ENCODE assay signal across 24 mouse cellular contexts in the genomic region with DNA sequence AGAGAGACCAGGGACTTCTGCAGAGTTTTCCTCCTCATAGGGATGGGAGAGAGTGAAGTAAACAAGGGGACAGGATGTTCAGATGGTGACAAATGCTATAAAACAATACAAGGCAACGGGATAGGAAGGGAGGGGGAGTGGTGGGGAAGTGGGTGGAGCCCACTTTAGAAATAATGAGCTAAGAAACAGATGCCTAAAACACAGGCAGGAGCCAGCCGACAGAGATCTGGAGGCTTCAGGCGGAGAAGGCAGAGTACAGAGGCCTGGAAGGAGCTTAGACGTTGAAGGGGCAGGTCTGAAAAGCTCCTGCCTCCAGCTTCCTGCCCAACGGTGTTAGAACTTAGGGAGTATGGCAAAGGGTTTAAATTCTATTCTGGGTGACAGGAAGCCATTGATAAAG. TPM values are rescaled to one million over a fixed set of nuclear protein-coding genes. Genes with fewer than 3 reads are reported as not detected.
DNase-seq lines count a peak whose midpoint lies in the region; ATAC-seq and TF ChIP-seq lines count a peak whose summit lies in the region.
"Had no signal": no experiment of that assay in that cellular context is flagged by ENCODE, and none has a peak within 500 bp of the region (broad histone marks: within the 10 kb centered on the region; RNA-seq: fewer than 3 reads in every experiment).

No protein-coding gene starts in this region.

- no peaks in the 10 kb centered on the region for H3K27me3 ChIP-seq in heart, adult 2 months (ENCODE audit: control insufficient read depth, insufficient read depth, low read length)
- H3K27me3 ChIP-seq in heart, embryonic 12.5 days (replicated peaks): no peaks in the 10 kb centered on the region
- no peaks in the 10 kb centered on the region for H3K27me3 ChIP-seq in testis, adult 2 months (ENCODE audit: control insufficient read depth, insufficient read depth, low read length)
- H3K27me3 ChIP-seq: embryonic facial prominence, embryonic 13.5 days; liver, embryonic 15.5 days had no signal

- no peaks in the 10 kb centered on the region for H3K79me2 ChIP-seq in heart, adult 2 months (replicated peaks; ENCODE audit: control insufficient read depth, insufficient read depth, low read length)

- no peaks in the 10 kb centered on the region for H3K9me3 ChIP-seq in heart, embryonic 12.5 days (replicated peaks)
- H3K9me3 ChIP-seq: embryonic facial prominence, embryonic 13.5 days; G1E; liver, embryonic 15.5 days; midbrain, embryonic 10.5 days had no signal

- no peaks in the 10 kb centered on the region for H3K36me3 ChIP-seq in heart, adult 2 months (ENCODE audit: control insufficient read depth, insufficient read depth, low read length)
- no peaks in the 10 kb centered on the region for H3K36me3 ChIP-seq in heart, embryonic 12.5 days
- no peaks in the 10 kb centered on the region for H3K36me3 ChIP-seq in testis, adult 2 months (ENCODE audit: control insufficient read depth, insufficient read depth, low read length)
- H3K36me3 ChIP-seq: embryonic facial prominence, embryonic 13.5 days; G1E; liver, embryonic 15.5 days had no signal

- peak; percentile 52 to 54 for DNase-seq in heart, adult 2 months
- no peak for DNase-seq in testis, postnatal 14 days (ENCODE audit: low spot score)
- peak; percentile 20 to 31 for DNase-seq in heart, postnatal 36 days
- peak; percentile 8 for DNase-seq in skeletal muscle tissue, adult 2 months (ENCODE audit: low read depth, low spot score)
- DNase-seq in natural killer cell, adult 2 months (ENCODE audit: low spot score in 2 of 2): no peak
- no peak for DNase-seq in cerebellum, adult 9-10 months
- DNase-seq: adrenal gland, adult 2 months; cerebellum, adult 2 months; kidney, postnatal 14 days; retina, postnatal 1 day had no signal

- no peak for TF ChIP-seq CTCF in heart, adult 2 months (IDR thresholded peaks at IDR 0.05)
- no peak for TF ChIP-seq CTCF in testis, adult 2 months (IDR thresholded peaks at IDR 0.05; ENCODE audit: control insufficient read depth, insufficient read depth, insufficient replicate concordance, low read depth, low read length)

- peak overlapping the region; percentile 87 for H3K27ac ChIP-seq in heart, adult 2 months
- no peak overlapping the region for H3K27ac ChIP-seq in heart, embryonic 12.5 days (ENCODE audit: poor library complexity, severe bottlenecking)
- H3K27ac ChIP-seq in testis, adult 2 months (ENCODE audit: control insufficient read depth, insufficient read depth, low read depth, low read length): no peak overlapping the region
- H3K27ac ChIP-seq: embryonic facial prominence, embryonic 13.5 days; liver, embryonic 15.5 days; midbrain, embryonic 10.5 days had no signal

- intact Hi-C loops in heart, adult 2 months (cut with DNase I): loop anchor here (5.0 kb wide), 1 partner anchor 224 kb away; no protein-coding TSS in a partner anchor
- intact Hi-C loops in heart, postnatal 36 days (cut with DNase I): no loop called here

- H3K4me1 ChIP-seq in heart, adult 2 months (ENCODE audit: control insufficient read depth, insufficient read depth, low read length): 0 out of 2 replicates have a peak, but pooled peaks cover 3% of the 10 kb centered on the region
- H3K4me1 ChIP-seq in heart, embryonic 12.5 days (replicated peaks): no peaks in the 10 kb centered on the region
- H3K4me1 ChIP-seq in testis, adult 2 months (ENCODE audit: control insufficient read depth, insufficient read depth, low read length): no peaks in the 10 kb centered on the region
- H3K4me1 ChIP-seq: embryonic facial prominence, embryonic 13.5 days; liver, embryonic 15.5 days; midbrain, embryonic 10.5 days had no signal

- H3K4me3 ChIP-seq in heart, adult 2 months: peak overlapping the region; percentile 43
- H3K4me3 ChIP-seq in heart, embryonic 12.5 days: no peak overlapping the region
- H3K4me3 ChIP-seq in testis, adult 2 months (ENCODE audit: control insufficient read depth, low read depth, low read length): peak overlapping the region; percentile 4; the same call in 1 of the 2 replicates
- H3K4me3 ChIP-seq: embryonic facial prominence, embryonic 13.5 days; liver, embryonic 15.5 days; midbrain, embryonic 10.5 days had no signal

- WGBS in heart, adult 2 months: 21% methylated on average over 5 of the region's 5 CpGs
- WGBS in heart, embryonic 12.5 days: 41% methylated on average over 5 of the region's 5 CpGs

- peak; percentile 65 for TF ChIP-seq POLR2A in heart, adult 2 months (IDR thresholded peaks at IDR 0.05; ENCODE audit: insufficient read depth, low read depth, low read length)
- no peak for TF ChIP-seq POLR2A in testis, adult 2 months (IDR thresholded peaks at IDR 0.05; ENCODE audit: control insufficient read depth, low read depth, low read length)

- ATAC-seq in heart, embryonic 12.5 days (ENCODE audit: insufficient number of reproducible peaks, low FRiP score): no peak
- ATAC-seq: inflammation-experienced regulatory T-cells, adult 6 months had no signal

- TF ChIP-seq EP300 in heart, adult 2 months (IDR thresholded peaks at IDR 0.05; ENCODE audit: insufficient read depth, low read depth, low read length): peak; percentile 59

- no peak overlapping the region for H3K4me2 ChIP-seq in heart, embryonic 12.5 days
- H3K4me2 ChIP-seq: embryonic facial prominence, embryonic 13.5 days; liver, embryonic 15.5 days had no signal

- no peak overlapping the region for H3K9ac ChIP-seq in heart, adult 2 months (ENCODE audit: low read depth, low read length)
- no peak overlapping the region for H3K9ac ChIP-seq in heart, embryonic 12.5 days
- H3K9ac ChIP-seq: embryonic facial prominence, embryonic 13.5 days; liver, embryonic 15.5 days had no signal

RNA-seq across cellular contexts. Expression of gene Ccdc175, which starts 28.7 kb away (rescaled TPM):
- not detected for total RNA-seq in heart, adult 2 months (2021)
- not detected in 2 replicates for polyA plus RNA-seq in heart, adult 2 months (2012; rRNA removed)
- polyA plus RNA-seq in heart, embryonic 12.5 days (2016; fragmentation: Nextera tagmentation; extraction: Ambion mirVana): not detected in 2 replicates
- 11.5 and 12.6 TPM in 2 replicates for polyA plus RNA-seq in testis, adult 2 months (2012; rRNA removed)
- not detected for total RNA-seq in heart, postnatal 36 days (2021)
- total RNA-seq: adrenal gland, adult 2 months; G1E; layer of hippocampus, postnatal 14 days; neutrophil, adult 5-6 weeks had no signal
- polyA plus RNA-seq: adrenal gland, adult 2 months; cerebellum, adult 2 months; cortical plate, adult 2 months; embryonic facial prominence, embryonic 13.5 days; G1E; heart, embryonic 14.5 days; limb, embryonic 11.5 days; liver, embryonic 15.5 days; midbrain, embryonic 10.5 days; small intestine, adult 2 months; thymus, postnatal 0 days had no signal

Comparison
In these comparisons a context has a peak if more than half of its experiments do, and no peak if none do; other contexts are left out.
1. DNase-seq: peak in heart, adult 2 months (2 of 2), heart, postnatal 36 days (2 of 2) and skeletal muscle tissue, adult 2 months (single experiment); none in testis, postnatal 14 days (single experiment), natural killer cell, adult 2 months (0 of 2) and cerebellum, adult 9-10 months (single experiment).
2. RNA of gene Ccdc175, which starts 28.7 kb away (polyA plus RNA-seq): 11.5 to 12.6 TPM in testis, adult 2 months; not detected in heart, embryonic 12.5 days and not detected in heart, adult 2 months; every median in the first group is over 10 times any median in the second.